Mouse (Mus musculus) mature B cell (primary cell): ENCODE measurements around the gene Alg12.
"Not testable (repeated sequence)": the region's sequence is repeated elsewhere in the genome, so short reads cannot be mapped to it uniquely, and the experiment has no call there.

Experiments
- in situ Hi-C: fragments of 300-500 bp; cut with MboI; formaldehyde crosslinking; loops from 2 replicates; pipeline ENCODE4 v1.14.3; 2019

Gene Alg12

GRCm38 (mm10) chr15:88792140-88792850, 26.8 kb downstream of the Alg12 start:
- in situ Hi-C loops: no loop called here

DNA sequence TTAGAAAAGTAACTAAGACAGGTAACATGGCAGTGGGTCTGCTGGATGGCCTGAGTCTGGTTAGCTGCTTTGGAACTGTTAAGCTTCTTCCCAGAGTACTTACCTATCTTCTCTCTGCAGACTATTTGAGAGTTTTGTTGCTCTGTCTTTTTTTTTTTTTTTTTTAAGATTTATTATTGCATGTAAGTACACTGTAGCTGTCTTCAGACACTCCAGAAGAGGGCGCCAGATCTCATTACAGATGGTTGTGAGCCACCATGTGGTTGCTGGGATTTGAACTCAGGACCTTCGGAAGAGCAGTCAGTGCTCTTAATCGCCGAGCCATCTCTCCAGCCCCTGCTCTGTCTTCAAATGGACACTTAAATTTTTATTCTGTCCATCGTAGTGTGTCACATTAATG, 44.5 kb downstream of the Alg12 start:
- in situ Hi-C loops: not testable (repeated sequence)

GRCm38 (mm10) chr15:88768537-88768936, 50.6 kb downstream of the Alg12 start:
- in situ Hi-C loops: no loop called here

DNA sequence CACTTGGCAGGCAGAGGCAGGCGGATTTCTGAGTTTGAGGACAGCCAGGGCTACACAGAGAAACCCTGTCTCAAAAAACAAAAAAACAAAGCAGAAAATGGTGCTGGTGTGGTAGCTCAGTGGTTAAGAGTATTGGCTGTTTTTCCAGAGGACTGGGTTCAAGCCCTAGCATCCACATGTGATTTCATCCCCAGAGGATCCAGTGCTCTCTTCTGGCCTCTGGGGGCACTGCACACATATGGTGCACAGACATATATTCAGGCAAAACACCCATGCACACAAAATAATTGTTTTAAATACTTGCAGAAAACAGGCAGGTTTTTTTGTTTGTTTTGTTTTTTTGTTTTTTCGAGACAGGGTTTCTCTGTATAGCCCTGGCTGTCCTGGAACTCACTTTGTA, 53.0 kb downstream of the Alg12 start:
- in situ Hi-C loops: not testable (repeated sequence)

GRCm38 (mm10) chr15:88761551-88761950, 57.6 kb downstream of the Alg12 start:
- in situ Hi-C loops: no loop called here

- in situ Hi-C loops: no loop called here
Measured at GRCm38 (mm10) chr15:88758061-88758460, 61.1 kb downstream of the Alg12 start.

- in situ Hi-C loops: no loop called here
Measured at GRCm38 (mm10) chr15:88755761-88756160, 63.4 kb downstream of the Alg12 start.
